In the genomic region with DNA sequence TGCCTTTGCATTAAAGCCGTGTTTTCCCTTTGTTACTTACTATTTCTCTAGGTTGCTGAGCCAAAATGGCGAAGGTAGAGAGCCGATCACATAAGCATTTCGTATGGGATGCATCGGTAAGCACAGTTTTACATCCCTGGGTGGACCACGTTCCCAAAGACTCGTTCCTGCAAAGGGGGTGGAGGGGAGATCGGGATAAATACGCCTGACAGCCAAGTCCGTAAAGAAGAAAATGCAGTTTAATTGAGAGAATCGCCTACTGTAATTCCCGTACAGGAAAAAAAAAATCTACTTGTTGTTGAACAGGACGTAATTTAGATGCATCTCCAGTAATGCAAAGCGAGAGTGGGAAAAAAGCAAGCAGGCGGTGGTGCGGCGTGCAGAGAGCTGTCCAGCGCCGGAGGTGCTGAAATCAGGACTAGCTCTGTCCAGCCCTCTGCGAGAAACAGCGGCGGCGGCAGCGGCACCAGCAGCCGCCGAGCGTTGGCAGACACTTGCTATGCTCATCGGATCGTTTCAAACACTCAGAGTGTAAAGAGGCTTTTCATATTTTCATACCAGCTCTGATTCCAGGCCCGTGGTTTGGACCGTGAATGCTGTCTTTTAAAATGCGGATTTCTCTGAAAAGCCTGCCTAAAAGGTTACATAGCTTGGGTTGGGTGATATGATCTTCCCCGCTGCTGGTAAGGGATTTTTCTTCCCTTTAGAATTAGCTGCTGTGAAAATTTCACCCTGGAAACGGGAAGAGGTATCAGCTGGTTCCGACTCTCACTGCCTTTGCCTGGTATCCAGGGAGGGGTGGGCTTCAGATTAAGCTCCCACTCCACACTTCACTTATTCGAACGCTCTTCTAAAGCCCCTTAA, we compare ENCODE assay signal across 8 mouse cellular contexts.
DNase-seq lines count a peak whose midpoint lies in the region; ATAC-seq and TF ChIP-seq lines count a peak whose summit lies in the region.

No protein-coding gene starts in this region.

- H3K27me3 ChIP-seq in hindbrain, postnatal 0 days (ENCODE audit: insufficient read depth, low read length) = no peaks in the 10 kb centered on the region

- peak overlapping the region; percentile 49 for H3K4me3 ChIP-seq in hindbrain, postnatal 0 days (ENCODE audit: low read length)

- no peaks in the 10 kb centered on the region for H3K4me1 ChIP-seq in hindbrain, postnatal 0 days (ENCODE audit: insufficient read depth, low read length)

- TF ChIP-seq CTCF in hindbrain, postnatal 0 days (IDR thresholded peaks at IDR 0.05; ENCODE audit: low read depth) = 0 out of 2 replicates have a peak, but pooled peaks have one; percentile 12

- peak; percentile 56 to 63 for DNase-seq in adrenal gland, adult 18-20 months (ENCODE audit: low spot score in 2 of 2)
- DNase-seq in cerebellum, postnatal 4 days (ENCODE audit: low spot score in 2 of 2) = peak; percentile 50 to 81
- peak; percentile 81 for DNase-seq in gastrocnemius, postnatal 10 days
- DNase-seq in hindbrain, postnatal 0 days (ENCODE audit: low spot score) = peak; percentile 89
- peak; percentile 53 for DNase-seq in left cerebral cortex, adult 11 months (ENCODE audit: low spot score)
- DNase-seq in lung, postnatal 25 days (ENCODE audit: low spot score) = peak; percentile 43
- peak; percentile 73 to 81 for DNase-seq in right cerebral cortex, adult 2 months (ENCODE audit: low spot score in 2 of 2)
- DNase-seq in B cell, adult 2 months = no peak

- no peaks in the 10 kb centered on the region for H3K36me3 ChIP-seq in hindbrain, postnatal 0 days (ENCODE audit: insufficient read depth, low read length)

- peak overlapping the region; percentile 65 for H3K9ac ChIP-seq in hindbrain, postnatal 0 days (replicated peaks; ENCODE audit: low read length)

- H3K4me2 ChIP-seq in hindbrain, postnatal 0 days (ENCODE audit: low read depth, low read length) = peak overlapping the region; percentile 56

- WGBS in hindbrain, postnatal 0 days = 1% methylated on average over 37 of the region's 37 CpGs

- peak; percentile 90 for ATAC-seq in hindbrain, postnatal 0 days

- H3K9me3 ChIP-seq in hindbrain, postnatal 0 days (ENCODE audit: low read length) = no peaks in the 10 kb centered on the region

- peak overlapping the region; percentile 94 for H3K27ac ChIP-seq in hindbrain, postnatal 0 days

Comparison
In these comparisons a context has a peak if more than half of its experiments do, and no peak if none do; other contexts are left out.
1. DNase-seq: peak in adrenal gland, adult 18-20 months (2 of 2), cerebellum, postnatal 4 days (2 of 2), gastrocnemius, postnatal 10 days (single experiment), hindbrain, postnatal 0 days (single experiment), left cerebral cortex, adult 11 months (single experiment), lung, postnatal 25 days (single experiment) and right cerebral cortex, adult 2 months (2 of 2); none in B cell, adult 2 months (0 of 2).